Comparison of ENCODE assay signal across 19 mouse cellular contexts in genomic region chr17:50195399-50195798, GRCm38 (mm10). TPM values are rescaled to one million over a fixed set of nuclear protein-coding genes. Genes with fewer than 3 reads are reported as not detected.
DNase-seq lines count a peak whose midpoint lies in the region; ATAC-seq and TF ChIP-seq lines count a peak whose summit lies in the region.
"Had no signal": no experiment of that assay in that cellular context is flagged by ENCODE, and none has a peak within 500 bp of the region (broad histone marks: within the 10 kb centered on the region; RNA-seq: fewer than 3 reads in every experiment).

No protein-coding gene starts in this region.

- no peak for TF ChIP-seq CTCF in forebrain, postnatal 0 days (IDR thresholded peaks at IDR 0.05; ENCODE audit: low read depth)

- no peaks in the 10 kb centered on the region for H3K9me3 ChIP-seq in forebrain, embryonic 10.5 days
- no peaks in the 10 kb centered on the region for H3K9me3 ChIP-seq in forebrain, postnatal 0 days (ENCODE audit: low read length)
- no peaks in the 10 kb centered on the region for H3K9me3 ChIP-seq in liver, embryonic 12.5 days (replicated peaks)
- H3K9me3 ChIP-seq in liver, embryonic 11.5 days (ENCODE audit: control insufficient read depth, low read length) = no peaks in the 10 kb centered on the region
- no peaks in the 10 kb centered on the region for H3K9me3 ChIP-seq in limb, embryonic 10.5 days (replicated peaks)
- H3K9me3 ChIP-seq: embryonic facial prominence, embryonic 13.5 days; forebrain, embryonic 13.5 days; heart, embryonic 12.5 days; hindbrain, embryonic 12.5 days had no signal

- H3K4me1 ChIP-seq in forebrain, embryonic 10.5 days = peaks cover 51% of the 10 kb centered on the region
- no peaks in the 10 kb centered on the region for H3K4me1 ChIP-seq in forebrain, postnatal 0 days (ENCODE audit: insufficient read depth)
- peaks cover 10% of the 10 kb centered on the region for H3K4me1 ChIP-seq in liver, embryonic 12.5 days
- H3K4me1 ChIP-seq in liver, embryonic 11.5 days (replicated peaks; ENCODE audit: control insufficient read depth, insufficient read depth, low read length) = no peaks in the 10 kb centered on the region
- peaks cover 23% of the 10 kb centered on the region for H3K4me1 ChIP-seq in limb, embryonic 10.5 days

- ATAC-seq in forebrain, postnatal 0 days = no peak
- peak; percentile 24; the same call in 1 of the 2 replicates for ATAC-seq in liver, embryonic 12.5 days
- no peak for ATAC-seq in liver, embryonic 11.5 days (replicated peaks; ENCODE audit: low FRiP score)
- ATAC-seq: activated CD4-positive, CD25-positive, alpha-beta regulatory T cell, adult 4 months; CD4-positive, CD25-positive, alpha-beta regulatory T cell, adult 4 months; forebrain, embryonic 13.5 days had no signal

- no peak overlapping the region for H3K4me2 ChIP-seq in forebrain, postnatal 0 days (ENCODE audit: low read depth)
- no peak overlapping the region for H3K4me2 ChIP-seq in liver, embryonic 12.5 days
- H3K4me2 ChIP-seq in liver, embryonic 11.5 days = no peak overlapping the region
- H3K4me2 ChIP-seq: embryonic facial prominence, embryonic 13.5 days; forebrain, embryonic 13.5 days; heart, embryonic 12.5 days; hindbrain, embryonic 12.5 days had no signal

- no peak overlapping the region for H3K9ac ChIP-seq in forebrain, postnatal 0 days
- no peak overlapping the region for H3K9ac ChIP-seq in liver, embryonic 12.5 days
- H3K9ac ChIP-seq in liver, embryonic 11.5 days (ENCODE audit: low read depth, low read length) = no peak overlapping the region
- H3K9ac ChIP-seq: embryonic facial prominence, embryonic 13.5 days; forebrain, embryonic 13.5 days; heart, embryonic 12.5 days; hindbrain, embryonic 12.5 days had no signal

- no peak overlapping the region for H3K4me3 ChIP-seq in forebrain, embryonic 10.5 days
- no peak overlapping the region for H3K4me3 ChIP-seq in forebrain, postnatal 0 days (ENCODE audit: low read depth, low read length)
- H3K4me3 ChIP-seq in liver, embryonic 12.5 days = no peak overlapping the region
- H3K4me3 ChIP-seq in liver, embryonic 11.5 days (ENCODE audit: low read depth, low read length) = no peak overlapping the region
- no peak overlapping the region for H3K4me3 ChIP-seq in limb, embryonic 10.5 days
- H3K4me3 ChIP-seq: embryonic facial prominence, embryonic 13.5 days; forebrain, embryonic 13.5 days; heart, embryonic 12.5 days; hindbrain, embryonic 12.5 days had no signal

- peaks cover 66% of the 10 kb centered on the region for H3K27me3 ChIP-seq in forebrain, embryonic 10.5 days (ENCODE audit: poor library complexity, severe bottlenecking)
- 0 out of 2 replicates have a peak, but pooled peaks cover 4% of the 10 kb centered on the region for H3K27me3 ChIP-seq in forebrain, postnatal 0 days (ENCODE audit: insufficient read depth, low read length)
- H3K27me3 ChIP-seq in liver, embryonic 12.5 days (replicated peaks) = peaks cover 51% of the 10 kb centered on the region
- peaks cover 17% of the 10 kb centered on the region for H3K27me3 ChIP-seq in liver, embryonic 11.5 days (replicated peaks; ENCODE audit: control insufficient read depth, insufficient read depth, low read length)
- peaks cover 31% of the 10 kb centered on the region for H3K27me3 ChIP-seq in limb, embryonic 10.5 days (ENCODE audit: low read depth, poor library complexity, severe bottlenecking)
- no peaks in the 10 kb centered on the region for H3K27me3 ChIP-seq in splenic B cell, adult 2 months (ENCODE audit: control insufficient read depth, insufficient read depth, low read length, poor library complexity, severe bottlenecking)

- H3K36me3 ChIP-seq in forebrain, embryonic 10.5 days (replicated peaks) = no peaks in the 10 kb centered on the region
- no peaks in the 10 kb centered on the region for H3K36me3 ChIP-seq in forebrain, postnatal 0 days (ENCODE audit: insufficient read depth)
- H3K36me3 ChIP-seq in liver, embryonic 12.5 days = no peaks in the 10 kb centered on the region
- no peaks in the 10 kb centered on the region for H3K36me3 ChIP-seq in liver, embryonic 11.5 days (ENCODE audit: control insufficient read depth, insufficient read depth, low read length)
- H3K36me3 ChIP-seq in limb, embryonic 10.5 days = no peaks in the 10 kb centered on the region
- no peaks in the 10 kb centered on the region for H3K36me3 ChIP-seq in splenic B cell, adult 2 months (ENCODE audit: control insufficient read depth, insufficient read depth, low read length, poor library complexity, severe bottlenecking)
- H3K36me3 ChIP-seq: embryonic facial prominence, embryonic 13.5 days; heart, embryonic 12.5 days; hindbrain, embryonic 12.5 days had no signal

- H3K27ac ChIP-seq in forebrain, embryonic 10.5 days = 0 out of 2 replicates have a peak overlapping the region, but pooled peaks have one; percentile 6
- no peak overlapping the region for H3K27ac ChIP-seq in forebrain, postnatal 0 days (ENCODE audit: low read depth, low read length)
- no peak overlapping the region for H3K27ac ChIP-seq in liver, embryonic 12.5 days
- H3K27ac ChIP-seq in liver, embryonic 11.5 days (ENCODE audit: low read depth, low read length) = no peak overlapping the region
- peak overlapping the region; percentile 27; the same call in 1 of the 2 replicates for H3K27ac ChIP-seq in limb, embryonic 10.5 days
- H3K27ac ChIP-seq: embryonic facial prominence, embryonic 13.5 days; forebrain, embryonic 13.5 days; hindbrain, embryonic 12.5 days had no signal

- DNase-seq in forebrain, embryonic 10.5 days (ENCODE audit: extremely low spot score, low spot score) = no peak
- DNase-seq in forebrain, postnatal 0 days = no peak
- no peak for DNase-seq in liver, embryonic 11.5 days (ENCODE audit: low spot score)
- DNase-seq in limb, embryonic 10.5 days (ENCODE audit: low spot score) = no peak
- DNase-seq in splenic B cell, adult 2 months (ENCODE audit: low read depth, low spot score) = peak; percentile 47
- no peak for DNase-seq in thymus, postnatal 14 days
- no peak for DNase-seq in spleen, adult 12 weeks (ENCODE audit: low spot score)
- DNase-seq: adrenal gland, postnatal 14 days; cerebellum, adult 11-12 months; cerebellum, adult 9-10 months; cerebellum, postnatal 25 days; gastrocnemius, postnatal 14 days had no signal

- WGBS in forebrain, embryonic 10.5 days = 91% methylated on average over 7 of the region's 7 CpGs
- 95% methylated on average over 7 of the region's 7 CpGs for WGBS in forebrain, postnatal 0 days
- WGBS in liver, embryonic 12.5 days (ENCODE audit: insufficient replicate concordance) = 76% methylated on average over 7 of the region's 7 CpGs
- 88% methylated on average over 7 of the region's 7 CpGs for WGBS in liver, embryonic 11.5 days
- 93% methylated on average over 7 of the region's 7 CpGs for WGBS in limb, embryonic 10.5 days

RNA-seq across cellular contexts. Expression of gene Rftn1, which starts 4.9 kb away (rescaled TPM):
- 8.3 and 10.2 TPM in 2 replicates for polyA plus RNA-seq in forebrain, embryonic 10.5 days (2016; fragmentation: Nextera tagmentation; extraction: Ambion mirVana)
- 30.6 and 58.3 TPM in 2 replicates for total RNA-seq in forebrain, postnatal 0 days (2014; rRNA removed)
- 13.4 and 27.4 TPM in 2 replicates for polyA plus RNA-seq in forebrain, postnatal 0 days (2015; fragmentation: Nextera tagmentation; extraction: Ambion mirVana)
- 9.8 and 11.0 TPM in 2 replicates for polyA plus RNA-seq in liver, embryonic 12.5 days (2016; fragmentation: Nextera tagmentation; extraction: Ambion mirVana)
- polyA plus RNA-seq in liver, embryonic 11.5 days (2014; fragmentation: Nextera tagmentation; extraction: Ambion mirVana) = 12.8 and 13.9 TPM in 2 replicates
- 6.3 and 7.2 TPM in 2 replicates for polyA plus RNA-seq in limb, embryonic 10.5 days (2016; fragmentation: Nextera tagmentation; extraction: Ambion mirVana)

Comparison
In these comparisons a context has a peak if more than half of its experiments do, and no peak if none do; other contexts are left out.
1. H3K27ac ChIP-seq: peak in forebrain, embryonic 10.5 days (single experiment) and limb, embryonic 10.5 days (single experiment); none in forebrain, postnatal 0 days (single experiment), liver, embryonic 12.5 days (single experiment) and liver, embryonic 11.5 days (single experiment).